Mouse (Mus musculus): ENCODE data around the gene Cped1. TPM values are rescaled to one million over a fixed set of nuclear protein-coding genes. Genes with fewer than 3 reads are reported as not detected.

Gene Cped1
- polyA plus RNA-seq (2017; shearing (Covaris generic)), result under 1 TPM in 2 of 3 experiments, not detected in 1; 0.08 to 0.16 TPM

DNA sequence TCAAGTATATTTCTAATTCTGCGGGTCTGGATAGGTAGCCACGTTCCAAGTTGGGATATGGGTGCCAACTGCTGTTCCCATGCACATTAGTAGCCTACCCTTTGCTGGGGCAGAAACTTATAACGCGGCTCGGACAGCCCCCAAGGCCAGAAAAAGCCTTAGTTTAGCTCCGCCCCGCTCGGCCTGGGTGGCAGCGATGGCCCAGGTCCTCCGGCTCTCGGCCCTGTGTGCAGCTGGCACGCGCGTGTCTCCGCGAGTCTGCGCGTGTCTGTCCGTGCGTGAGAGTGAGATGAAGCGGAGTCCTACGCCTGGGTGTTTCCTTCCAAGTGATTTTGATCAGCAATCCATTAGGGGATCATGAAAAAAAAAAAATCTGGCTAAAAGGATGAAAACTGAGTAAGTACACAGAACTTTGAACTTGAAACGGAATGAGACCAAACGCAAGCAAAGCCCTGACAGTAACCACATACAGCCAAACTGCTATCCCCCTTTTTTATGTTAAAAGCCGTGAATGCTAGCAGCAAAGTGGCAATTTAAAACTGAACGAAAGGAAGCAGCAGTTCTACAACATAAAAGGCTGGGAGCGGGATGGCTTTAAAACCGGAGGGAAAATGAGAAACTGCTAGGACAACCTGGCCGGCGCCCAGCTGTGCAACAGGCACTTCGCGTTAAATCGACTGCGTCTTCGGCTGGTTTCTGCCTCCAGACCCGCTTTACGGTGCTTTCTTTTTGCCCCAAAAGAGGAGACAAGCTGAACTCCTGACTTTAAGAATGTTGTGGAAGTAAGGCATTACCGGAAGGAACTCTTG lies at the start of gene Cped1:
Cped1 (plus strand) TSS at position 185 of the 809 bp plus-strand sequence.
- ATAC-seq, result peak; percentile 29

DNA sequence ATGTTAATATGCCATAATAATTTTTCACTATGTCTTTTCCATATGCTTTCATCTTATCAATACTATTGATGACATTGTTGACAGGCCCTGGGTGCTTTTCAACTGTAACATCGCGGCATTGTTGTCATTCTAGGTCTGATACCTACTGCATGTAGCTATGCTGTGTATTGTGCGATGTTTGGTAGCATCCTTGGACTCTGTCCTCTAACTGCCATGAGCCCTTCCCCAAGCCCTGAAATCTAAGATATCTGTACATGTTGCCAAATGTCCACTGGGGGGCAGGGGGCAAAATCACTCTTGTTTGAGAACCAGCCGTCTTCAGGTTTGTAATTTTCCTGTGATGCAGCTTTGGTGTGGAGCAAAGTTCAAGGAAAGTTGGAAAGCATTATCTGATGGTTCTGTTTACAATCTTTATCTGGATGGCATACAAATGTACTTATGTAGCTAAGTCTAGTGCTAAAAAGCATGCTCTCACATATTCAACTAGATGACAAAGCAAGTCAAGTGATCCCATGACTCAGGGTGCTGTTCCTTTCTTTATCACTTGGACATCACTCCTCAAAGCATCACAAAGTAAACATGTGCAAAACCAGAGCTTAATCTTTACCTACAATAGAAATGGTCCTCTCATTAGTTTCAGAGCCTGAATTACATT lies 47.6 kb upstream of the Cped1 start:
- ATAC-seq, result no peak

DNA sequence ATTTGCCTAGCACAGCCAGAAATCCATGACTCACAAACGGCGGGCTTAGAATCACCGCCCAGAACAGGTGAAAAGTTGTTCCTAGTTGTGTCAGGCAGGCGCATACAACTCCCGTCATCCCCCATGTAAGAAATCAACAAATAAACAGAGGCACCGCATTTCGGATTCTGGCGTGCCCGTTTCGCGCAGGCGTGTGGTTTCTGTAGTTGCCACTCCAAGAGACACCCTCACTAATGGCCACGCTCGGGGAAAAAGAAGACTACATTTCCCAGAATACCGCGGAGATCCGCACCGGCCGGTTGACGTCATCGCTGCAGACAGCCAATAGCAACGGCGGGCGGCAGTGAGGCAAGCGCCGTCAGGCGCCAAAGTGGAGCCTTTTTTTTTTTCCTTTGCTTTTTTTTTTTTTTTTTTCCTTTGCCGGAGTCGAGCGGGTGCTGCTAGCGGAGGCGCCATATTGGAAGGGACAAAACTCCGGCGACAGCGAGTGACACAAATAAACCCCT lies 36.4 kb upstream of the Cped1 start, which contains the start of gene Ing3:
Ing3 (plus strand) TSS at position 346 of the 506 bp plus-strand sequence.
- peak; percentile 85 for ATAC-seq

DNA sequence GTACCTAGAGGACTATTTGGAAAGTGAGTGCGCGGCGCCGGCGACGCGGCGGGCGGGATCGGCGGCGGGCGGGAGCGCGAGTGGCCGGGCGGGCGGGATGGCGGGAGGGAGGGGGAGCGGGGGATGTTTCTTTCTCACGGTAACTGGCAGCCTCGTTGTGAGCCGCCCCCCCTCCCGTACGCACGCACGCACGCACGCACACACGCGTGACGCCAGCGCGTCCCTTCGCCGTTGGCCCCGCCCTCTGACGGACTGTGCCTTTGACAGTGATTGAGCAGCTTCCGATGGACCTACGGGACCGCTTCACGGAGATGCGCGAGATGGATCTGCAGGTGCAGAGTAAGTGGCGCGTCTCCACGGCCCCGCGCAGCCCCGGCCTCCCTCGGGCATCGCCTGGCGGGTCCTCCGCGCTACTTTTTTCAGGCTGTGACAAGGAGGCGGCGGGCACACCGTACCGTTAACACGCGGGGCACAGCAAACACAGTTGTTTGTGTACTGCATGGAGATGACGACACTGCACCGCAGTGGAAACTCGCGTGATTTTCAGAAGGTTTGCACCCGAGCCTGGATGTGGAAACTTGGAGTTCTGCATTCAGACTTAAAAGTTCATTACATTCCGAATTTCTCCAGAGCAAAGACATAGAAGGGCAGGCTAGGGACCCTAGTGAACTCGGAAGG lies 35.8 kb upstream of the Cped1 start:
- peak; percentile 77 for ATAC-seq

DNA sequence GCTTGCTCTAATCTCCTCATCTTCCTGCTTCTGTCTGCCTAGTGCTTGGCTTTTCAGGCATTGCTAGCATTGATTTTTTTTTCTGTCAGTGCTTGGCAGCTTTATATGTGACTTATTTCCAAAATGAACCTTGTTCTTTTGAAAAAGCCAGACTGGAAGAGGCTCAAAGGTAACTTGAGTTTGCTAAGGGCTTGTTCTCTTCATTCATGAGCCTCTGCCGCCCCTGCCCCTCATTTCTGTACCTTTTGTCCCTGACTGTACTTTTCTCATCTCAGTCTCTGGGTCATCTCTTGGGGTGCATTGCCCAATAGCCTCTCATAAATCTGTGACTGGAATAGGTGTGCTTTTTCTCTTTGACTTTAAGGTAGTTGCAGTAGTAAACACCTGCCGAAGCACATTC lies 35.0 kb upstream of the Cped1 start:
- no peak for ATAC-seq

DNA sequence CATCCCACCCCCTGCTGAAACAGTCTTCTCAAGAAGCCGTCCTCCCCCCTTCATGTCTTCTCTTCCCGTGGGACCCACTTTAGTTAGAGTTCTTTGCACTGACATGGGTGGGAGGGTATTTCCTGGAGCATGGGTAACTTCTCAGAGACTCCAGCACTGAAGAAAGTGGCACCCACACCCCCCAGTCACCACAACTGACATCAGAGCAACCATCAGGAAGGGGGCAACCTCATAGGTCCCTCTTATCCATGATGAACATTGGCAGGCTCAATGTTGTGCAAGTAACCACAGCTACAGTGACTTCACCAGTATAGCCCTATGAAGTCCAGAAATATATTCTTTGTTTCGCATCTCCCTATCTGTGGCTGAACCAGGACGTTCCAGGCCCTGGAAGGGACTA lies 30.2 kb upstream of the Cped1 start:
- ATAC-seq, result no peak

DNA sequence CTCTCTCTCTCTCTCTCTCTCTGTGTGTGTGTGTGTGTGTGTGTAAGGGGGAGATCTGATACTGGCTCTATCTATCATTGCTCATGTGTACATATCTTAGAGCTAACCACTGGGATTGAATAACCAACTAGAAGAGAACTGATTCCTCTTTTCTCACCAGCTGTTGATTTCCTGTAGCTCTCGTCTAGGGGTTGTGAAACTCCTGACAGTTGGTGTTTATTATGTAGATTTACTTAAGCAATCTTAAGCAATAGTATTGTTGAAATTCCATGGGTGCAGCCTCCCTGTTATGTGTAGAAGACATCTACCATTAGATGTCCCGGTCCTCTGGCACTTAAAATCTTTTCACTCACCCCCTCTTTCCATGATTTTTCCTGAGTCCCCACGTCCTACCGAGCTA lies 26.8 kb upstream of the Cped1 start:
- no peak for ATAC-seq

DNA sequence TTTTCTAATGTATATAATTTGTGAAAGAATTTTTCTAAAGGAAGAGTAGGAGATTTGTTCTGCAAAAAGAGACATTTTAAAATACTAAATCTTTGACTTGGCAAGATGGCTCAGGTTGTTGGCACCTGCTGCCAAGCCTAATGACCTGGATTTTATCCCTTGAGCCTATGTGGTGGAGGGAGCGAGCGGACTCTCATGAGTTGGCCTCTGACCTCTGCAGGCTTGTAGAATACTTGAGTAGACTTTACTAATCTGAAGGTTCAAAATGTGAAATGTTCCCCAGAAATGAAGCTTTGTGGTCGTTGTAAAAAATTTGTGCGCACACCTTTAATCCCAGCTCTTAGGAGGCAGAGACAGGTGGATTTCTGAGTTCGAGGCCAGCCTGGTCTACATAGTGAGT lies 25.8 kb upstream of the Cped1 start:
- no peak for ATAC-seq

DNA sequence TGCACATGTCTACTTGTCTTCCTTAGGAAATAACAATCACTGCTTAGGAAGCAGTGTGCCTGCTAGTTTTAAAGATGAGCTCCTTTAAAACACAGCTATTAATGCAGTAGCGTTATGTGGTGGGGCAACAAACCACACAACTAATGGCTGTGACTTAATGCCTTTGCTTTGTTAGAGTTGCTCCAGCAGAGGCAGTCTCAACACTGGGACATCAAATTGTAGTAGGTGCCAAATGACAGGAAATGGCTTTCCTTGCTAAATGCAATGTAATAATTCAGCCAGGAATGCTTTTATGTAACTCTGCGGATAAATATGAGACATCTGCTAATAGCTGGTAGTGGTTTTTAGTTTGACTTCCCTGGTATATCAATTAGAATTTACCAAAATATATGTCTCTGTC lies 8.2 kb upstream of the Cped1 start:
- no peak for ATAC-seq

DNA sequence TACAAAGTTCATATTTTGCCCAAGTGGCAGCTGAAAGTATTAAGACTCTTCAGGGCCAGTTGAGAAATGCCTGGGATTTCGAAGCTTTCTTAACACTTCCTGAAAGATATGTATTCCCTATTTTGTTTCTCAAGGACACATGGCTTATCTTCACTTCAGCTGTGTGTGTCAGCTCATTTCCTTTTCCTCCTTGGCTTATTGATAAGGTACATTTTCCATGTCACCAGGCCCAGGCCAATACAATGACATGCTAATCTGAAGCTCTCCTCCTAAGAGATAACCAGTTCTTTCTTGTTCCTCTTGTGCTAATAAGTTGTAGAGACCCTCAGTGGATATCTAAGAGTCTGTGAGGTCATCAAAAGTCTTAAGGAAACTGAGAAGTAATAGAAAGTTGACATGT lies 4.6 kb upstream of the Cped1 start:
- ATAC-seq, result no peak

DNA sequence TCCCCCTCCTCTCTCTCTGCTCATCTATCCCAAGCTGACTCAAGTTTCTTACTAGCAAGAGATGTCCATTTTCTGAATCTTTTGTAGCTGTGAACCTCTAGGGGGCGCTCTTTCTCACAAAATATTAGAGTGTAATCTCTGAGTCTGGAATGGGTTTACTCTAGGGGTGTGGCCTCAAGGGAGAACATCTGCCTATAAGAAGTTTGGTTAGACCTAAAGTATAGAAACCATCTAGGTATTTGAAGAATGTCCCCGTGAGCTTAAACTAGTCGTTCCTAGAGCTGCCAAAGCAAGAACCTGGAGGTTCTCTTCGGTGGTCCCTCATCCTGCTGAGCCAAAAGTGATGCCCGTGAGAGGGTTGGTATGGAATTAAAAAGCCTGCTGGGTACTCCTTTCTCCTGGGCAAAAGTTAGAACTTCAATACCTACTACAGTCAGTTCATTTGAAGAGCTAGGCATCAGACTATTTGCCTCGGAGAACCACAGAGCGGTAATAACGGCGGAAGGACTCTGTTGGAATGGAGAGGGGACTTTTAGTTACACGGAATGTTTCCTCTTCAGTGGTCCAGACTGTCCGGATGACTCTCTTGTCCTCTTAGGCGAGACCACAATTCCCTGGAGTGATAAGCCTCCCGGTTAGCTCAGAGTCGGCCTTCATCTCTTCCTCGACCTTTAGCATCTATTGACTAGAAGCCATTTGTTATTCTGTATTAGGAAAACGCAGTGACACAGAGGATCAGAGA lies 555 bp upstream of the Cped1 start:
- ATAC-seq, result peak; percentile 69

DNA sequence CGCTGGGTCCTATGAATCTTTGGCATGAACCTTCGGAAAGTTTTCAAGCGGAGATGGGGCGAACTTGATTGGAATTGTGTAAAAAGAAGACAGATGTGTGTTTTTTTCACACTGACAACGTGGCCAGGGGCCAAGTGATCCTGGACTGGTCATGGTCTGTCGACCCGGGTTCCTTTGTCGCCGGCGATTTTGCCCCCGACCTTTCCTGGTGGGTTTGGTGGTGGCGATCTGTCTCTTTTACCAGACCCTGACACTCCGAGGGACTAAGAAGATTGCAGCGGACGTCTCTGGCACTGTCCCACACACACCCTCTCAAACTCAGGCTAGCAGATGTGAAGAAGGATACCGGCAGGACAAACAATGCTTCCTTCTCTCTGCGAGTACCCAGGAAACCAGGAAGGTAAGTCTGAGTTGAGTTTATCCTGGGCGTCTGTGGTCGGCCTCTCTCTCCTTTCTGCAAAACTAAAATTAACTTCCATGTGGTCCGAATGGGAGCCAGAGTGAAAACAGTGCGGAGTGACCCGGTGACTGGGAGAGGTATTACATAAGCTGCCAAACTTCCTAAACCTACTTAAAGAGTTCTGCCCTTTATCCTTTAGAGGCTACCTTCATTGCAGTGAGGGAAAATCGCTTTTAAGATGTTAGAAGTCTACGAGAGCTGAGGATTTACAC lies 1.1 kb downstream of the Cped1 start:
- ATAC-seq, result no peak

DNA sequence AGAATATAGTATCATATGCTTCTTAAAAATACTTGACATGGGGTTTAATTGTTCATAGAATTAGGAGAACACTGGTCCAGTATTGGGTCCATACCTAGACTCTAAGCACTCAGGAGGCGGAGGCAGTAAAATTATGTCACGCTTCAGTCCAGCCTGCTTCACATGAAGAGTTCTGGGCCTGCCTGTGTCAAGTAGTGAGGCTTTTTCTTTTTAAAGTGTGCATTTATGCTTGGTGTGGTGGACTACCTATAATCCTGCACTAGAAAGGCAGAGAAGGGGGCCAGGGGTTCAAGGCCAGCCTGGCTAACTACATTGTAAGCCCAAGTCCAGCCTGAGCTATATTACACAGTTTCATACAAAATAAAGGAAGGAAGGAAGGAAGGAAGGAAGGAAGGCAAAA lies 1.8 kb downstream of the Cped1 start:
- ATAC-seq, result no peak

DNA sequence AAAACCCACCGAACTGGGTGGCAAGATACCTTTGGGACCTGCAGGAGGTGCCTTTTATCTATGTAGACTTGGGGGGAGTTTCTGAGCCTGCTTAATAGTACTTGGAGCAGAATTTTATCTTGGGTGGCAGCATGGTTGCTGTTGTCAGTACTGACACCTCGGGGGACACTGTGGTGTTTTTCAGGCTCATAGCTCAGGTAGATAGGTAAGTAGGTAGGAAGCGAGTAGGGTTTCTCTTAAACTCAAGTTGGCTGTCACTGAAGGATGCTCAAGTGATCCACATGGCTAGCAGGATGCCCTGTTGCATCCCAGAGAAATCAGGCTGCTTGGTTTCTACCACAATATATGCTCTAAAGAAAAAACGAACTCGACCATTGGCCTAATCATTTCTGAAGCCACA lies 2.6 kb downstream of the Cped1 start:
- no peak for ATAC-seq

DNA sequence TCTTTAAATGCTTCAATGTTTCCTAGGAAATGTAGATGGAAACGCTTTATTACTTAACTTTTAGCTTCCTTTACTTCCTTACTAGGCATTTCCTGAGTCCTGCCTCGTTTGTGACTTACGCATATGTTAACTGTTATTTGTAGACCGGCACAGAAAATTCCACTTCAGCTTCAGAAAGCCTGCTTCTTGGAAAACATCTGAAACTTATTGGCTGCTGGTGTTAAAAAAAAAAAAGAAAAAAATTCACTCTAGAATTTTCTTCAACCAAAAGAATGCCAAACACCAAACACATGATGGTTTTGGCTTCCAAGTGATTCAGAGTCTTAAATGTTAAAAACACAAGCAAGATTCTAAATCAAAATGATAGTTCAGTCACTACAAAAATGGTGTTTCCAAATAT lies 3.4 kb downstream of the Cped1 start:
- ATAC-seq, result no peak

DNA sequence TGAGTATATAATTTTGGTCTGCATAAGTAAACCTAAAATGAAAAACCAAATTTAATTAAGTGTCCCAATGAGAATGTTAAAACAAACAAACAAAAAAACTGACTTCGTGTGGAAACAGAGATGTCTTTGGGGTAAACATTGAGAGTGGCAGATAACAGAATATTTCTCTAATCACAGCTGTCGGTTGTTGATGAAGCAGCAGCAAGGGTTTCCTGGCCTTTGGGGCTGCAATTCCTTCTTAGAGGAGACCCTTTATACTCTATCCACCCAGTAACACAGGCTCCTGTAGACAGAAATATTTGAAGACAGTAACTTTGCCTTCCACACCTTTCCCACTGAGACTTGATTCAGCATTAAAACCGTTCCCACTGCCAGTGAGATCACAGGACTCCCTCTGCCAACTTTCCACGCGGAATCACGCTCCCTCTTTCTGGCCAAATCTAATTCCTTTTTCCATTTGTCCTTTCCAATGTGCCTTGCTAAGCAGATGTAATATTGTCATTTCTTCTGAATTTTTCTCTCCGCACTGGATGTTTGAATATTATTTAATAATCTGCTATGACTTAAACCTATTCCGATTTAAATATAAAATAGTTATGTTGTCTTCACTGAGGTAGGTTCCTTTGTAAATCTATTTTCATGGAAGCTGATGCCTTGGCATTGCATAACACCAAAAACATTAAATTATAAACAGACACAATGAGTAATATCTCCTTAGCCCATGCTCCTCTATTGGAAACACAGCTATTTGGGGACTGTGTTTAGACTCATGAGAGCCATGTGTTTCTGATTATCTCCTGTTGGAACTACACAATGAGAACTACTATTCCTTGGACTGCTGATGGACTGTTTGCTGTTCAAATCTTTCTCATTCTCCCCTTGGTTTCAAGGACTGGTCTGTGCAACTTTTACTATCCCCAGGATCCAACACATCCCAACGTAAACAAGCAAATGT lies 4.7 kb downstream of the Cped1 start:
- no peak for ATAC-seq

DNA sequence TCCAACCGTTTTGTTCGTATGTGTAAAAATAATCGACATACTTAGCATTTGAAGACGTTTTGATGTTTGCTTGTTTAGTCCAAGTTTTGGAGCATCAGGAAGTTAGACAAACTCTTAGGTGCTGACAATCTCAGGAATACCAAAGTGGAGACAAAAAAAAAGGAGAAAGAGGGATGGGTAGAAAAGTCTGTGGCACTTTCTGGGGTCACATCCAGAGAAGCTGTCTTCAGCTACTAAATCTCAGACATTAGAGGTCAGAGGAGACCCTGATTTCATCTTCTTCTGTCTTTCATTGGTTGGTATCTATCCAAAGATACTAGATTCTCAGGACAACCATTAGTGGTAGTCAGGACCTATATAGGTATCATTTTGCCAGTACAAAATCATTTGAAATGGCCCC lies 5.4 kb downstream of the Cped1 start:
- ATAC-seq, result no peak

DNA sequence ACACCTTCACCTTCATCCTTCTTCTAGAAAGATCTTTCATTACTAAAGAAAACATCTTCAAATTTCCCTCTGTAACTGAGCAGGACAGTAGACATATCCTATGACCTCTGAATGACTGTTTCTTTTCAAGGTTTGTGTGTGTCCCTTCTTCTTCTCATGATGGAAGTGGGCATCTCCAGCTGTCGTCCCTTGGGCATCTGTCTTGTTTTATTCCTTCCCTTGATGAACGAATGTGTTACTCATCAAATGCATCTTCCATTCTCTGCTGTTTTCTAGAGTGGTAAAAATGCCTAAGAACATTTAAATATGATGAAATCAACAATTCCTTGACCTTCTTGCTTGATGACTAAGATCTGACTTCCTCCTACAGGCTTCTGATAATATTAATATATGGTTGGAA lies 7.4 kb downstream of the Cped1 start:
- ATAC-seq, result no peak

DNA sequence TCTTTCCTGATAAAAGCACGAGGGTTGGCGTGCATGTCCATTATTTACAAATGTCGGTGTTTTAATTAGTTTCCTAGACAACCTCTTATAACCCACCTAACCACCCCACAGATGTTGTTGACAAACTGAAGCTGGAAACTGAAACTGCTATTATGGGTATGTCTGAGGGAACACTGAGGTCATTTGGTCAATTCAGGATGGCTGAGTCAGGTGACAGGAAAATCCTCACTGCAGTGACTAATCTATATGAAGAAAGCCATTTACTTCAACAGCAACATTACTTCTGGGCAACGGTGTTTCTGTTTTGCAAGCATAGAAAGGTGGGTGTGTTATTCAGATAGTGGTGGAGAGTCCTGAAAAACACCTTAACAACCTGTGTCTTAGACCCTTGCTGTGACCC lies 12.4 kb downstream of the Cped1 start:
- no peak for ATAC-seq

DNA sequence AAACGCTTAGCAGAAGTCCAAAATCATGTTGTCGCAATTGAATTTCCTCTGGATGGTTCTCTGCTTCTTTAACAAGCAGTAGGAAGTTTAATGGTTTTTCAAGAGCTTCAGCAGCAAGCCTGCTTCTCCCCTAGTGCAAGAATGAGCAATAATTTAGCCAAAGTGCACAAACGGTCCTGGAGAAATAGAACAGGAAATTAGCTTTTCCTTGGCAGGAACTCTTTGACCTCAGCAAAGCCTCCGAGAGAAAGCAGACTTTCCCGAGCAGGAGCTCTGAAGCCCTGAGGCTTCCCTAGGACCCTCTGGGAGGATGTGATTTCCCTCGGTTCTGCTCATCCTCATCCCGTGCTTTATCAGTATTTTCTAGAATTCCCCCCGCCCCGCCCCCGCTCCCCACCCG lies 13.3 kb downstream of the Cped1 start:
- ATAC-seq, result no peak

DNA sequence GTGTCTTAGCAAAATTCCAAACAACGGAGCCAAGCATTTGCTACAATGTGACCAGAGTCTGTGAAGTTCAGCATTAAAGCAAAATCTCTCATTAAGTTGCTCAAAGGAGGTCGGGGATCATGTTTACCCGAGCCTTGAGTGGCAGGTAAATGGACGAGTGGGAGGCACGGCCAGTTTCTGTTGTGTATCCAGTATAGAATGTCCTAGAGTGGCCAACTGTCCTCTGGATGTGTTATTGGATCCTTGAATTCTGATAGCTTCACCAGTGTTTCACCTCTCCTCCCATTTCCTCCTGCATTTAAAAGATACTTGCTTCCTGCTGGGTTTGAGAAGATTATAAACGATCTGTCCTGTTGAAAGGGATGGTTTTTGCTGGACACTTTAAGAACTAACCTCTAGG lies 14.4 kb downstream of the Cped1 start:
- ATAC-seq, result no peak
